Mouse (Mus musculus): ENCODE results near the gene Zfp444.
A peak's percentile ranks its signal among the peaks of the same experiment; 100 is the strongest.

The Zfp444 gene

DNA sequence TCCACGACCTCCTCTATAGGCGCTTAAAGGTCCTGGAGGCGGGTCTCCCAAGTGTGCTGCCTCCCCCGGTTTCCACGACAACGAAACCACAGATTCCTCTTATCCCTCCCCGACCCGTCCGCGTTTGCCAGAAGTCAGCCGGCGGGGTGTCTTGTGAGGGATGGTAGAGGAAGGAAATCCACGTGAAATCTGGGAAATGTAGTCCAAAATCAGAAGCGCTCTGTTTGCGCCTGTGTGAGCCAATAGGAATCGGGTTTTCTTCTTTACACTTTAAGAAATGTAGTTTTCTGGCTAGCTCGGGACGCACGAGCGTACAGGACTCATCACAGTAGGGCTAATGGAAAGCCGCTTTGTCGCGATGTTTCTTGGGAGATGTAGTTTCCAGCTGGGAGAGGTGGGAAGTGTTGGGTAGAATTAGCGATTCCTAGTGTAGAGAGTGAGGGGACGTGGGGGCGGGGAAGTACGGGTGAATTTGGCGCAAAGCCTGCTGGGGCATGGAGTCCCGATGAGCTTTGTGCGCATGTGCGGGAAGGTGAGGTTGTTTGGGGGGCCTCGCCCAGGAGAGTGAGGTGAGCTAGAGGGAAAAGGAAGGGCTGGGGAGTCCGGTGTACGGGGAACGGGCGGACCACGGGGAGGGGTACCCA lies at the start of gene Zfp444:
TSS of gene Zfp444 (plus strand) at position 221 of the 644 bp plus-strand sequence.
- peak; percentile 98 for DNase-seq (ENCODE audit: low spot score)

GRCm38 (mm10) chr7:6126690-6127448 lies 45.2 kb upstream of the Zfp444 start:
- DNase-seq (ENCODE audit: low spot score): peak; percentile 82

GRCm38 (mm10) chr7:6130346-6130745 lies 41.7 kb upstream of the Zfp444 start:
- DNase-seq (ENCODE audit: low spot score): no peak

DNA sequence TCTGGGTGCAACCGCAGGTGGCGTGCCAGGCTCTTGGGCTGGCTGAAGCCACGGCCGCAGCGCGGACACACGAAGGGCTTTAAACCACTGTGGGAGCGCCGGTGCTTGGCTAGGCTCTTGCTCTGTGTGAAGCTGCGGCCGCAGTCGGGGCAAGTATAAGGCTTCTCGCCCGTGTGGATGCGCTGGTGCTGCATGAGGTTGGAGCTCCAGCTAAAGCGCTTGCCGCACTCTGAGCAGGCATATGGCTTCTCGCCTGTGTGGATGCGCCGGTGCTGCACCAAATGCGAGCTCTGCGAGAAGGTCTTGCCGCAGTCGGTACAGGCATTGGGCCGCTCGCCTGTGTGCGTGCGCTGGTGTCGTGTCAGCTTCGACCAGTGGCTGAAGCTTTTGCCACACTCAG lies 39.4 kb upstream of the Zfp444 start:
- no peak for DNase-seq (ENCODE audit: low spot score)

DNA sequence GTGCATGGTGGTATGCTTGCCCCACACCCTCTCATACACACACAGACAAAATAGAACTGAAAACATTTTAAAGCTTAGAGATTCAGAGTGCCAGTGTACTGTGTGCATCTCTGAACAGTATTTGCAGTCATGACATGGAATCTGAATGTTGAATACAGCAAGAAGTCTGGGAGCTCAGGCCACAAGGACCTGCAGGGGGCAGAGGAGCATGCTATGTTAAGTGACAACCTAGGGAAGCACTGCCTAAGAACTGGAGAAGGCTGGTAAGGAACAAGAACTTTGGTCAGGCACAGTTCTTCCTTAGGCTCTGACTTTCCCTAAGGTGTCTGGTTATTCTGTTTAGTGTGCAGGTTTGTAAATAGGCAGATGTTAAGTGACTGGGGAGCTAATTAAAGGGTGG lies 35.5 kb upstream of the Zfp444 start:
- no peak for DNase-seq (ENCODE audit: low spot score)

- DNase-seq (ENCODE audit: low spot score): no peak
These were observed 32.7 kb upstream of the Zfp444 start for GRCm38 (mm10) chr7:6139295-6139694.

- no peak for DNase-seq (ENCODE audit: low spot score)
These were observed 28.0 kb upstream of the Zfp444 start for GRCm38 (mm10) chr7:6143991-6144531.

- peak; percentile 64 for DNase-seq (ENCODE audit: low spot score)
These were observed 26.4 kb upstream of the Zfp444 start for GRCm38 (mm10) chr7:6145423-6146188.

DNA sequence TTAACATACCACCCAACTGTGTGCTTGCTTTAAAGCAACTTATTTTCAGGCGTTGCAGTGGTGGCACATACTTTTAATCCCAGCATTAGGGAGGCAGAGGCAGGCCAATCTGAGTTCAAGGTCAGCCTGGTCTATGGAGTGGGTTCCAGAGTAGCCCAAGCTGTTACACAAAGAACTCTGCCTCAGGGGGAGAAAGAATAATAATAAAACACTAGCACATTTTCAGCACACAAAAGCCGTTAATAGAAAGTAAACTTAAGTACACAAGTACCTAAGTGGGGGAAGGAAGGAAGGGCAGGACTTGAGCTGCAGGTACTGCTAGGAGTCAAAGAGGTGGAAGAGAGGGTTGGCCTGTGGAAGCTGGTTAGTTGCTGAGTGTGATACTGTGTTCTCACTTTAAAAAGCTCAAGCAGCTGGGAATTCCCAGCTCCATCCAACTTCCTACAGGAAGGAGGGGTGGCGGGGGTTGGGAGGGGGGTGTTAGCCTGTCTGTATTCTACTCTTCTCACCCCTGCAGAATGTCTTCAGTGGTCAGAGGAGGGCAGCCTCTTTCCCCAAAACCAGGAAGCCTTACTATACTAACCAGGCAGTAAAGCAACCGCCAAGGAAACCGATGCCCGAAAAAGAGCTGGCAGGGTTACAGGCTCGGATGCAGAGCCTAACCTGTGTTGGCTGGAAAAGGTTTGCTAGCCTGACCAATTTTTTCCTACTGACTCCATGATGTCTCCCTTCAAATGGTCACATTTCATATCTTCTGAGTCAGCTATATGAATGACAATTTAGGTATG lies 25.6 kb upstream of the Zfp444 start:
- DNase-seq (ENCODE audit: low spot score): no peak

- no peak for DNase-seq (ENCODE audit: low spot score)
These were observed 25.1 kb upstream of the Zfp444 start for GRCm38 (mm10) chr7:6146982-6147325.

GRCm38 (mm10) chr7:6147688-6148087 lies 24.3 kb upstream of the Zfp444 start:
- DNase-seq (ENCODE audit: low spot score): no peak

DNA sequence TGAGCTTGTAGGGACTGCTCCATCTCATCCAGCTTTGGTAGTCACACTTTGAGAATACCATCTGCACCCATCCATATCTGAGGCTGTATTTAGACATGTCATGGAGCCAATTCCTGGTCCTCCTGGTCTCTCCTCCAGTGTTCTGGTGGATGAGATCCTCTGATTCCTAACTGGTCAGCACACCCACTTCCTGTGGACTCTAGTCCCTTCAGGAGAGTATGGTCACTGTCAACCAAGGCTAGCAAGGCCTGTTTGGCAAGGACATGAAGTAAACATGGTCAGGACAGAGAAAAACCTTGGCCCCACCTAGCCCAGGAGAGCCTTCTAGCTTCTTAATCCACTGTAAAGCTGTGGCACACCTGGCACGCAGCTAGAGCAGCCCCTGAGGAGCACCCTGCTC lies 20.8 kb upstream of the Zfp444 start:
- DNase-seq (ENCODE audit: low spot score): no peak

- DNase-seq (ENCODE audit: low spot score): no peak
These were observed 20.0 kb upstream of the Zfp444 start for GRCm38 (mm10) chr7:6152036-6152435.

DNA sequence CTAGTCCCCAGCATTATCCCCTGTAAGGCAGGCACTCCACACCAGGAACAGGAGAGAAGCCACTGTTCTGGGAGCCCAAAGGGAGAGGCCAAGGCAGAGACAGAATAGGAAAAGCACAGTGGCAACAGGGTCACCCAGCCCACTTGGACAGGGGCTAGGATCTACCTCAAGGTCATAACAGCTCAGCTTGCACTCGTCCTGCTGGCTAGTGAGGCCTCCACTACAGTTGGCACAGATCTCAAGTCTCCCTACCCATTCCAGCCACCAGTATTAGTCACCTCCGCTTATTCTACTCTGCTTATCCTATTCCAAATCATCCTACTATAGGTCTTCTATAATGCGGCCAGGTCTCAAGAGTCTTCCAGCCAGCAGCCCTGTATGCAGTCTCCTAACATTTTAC lies 18.9 kb upstream of the Zfp444 start:
- DNase-seq (ENCODE audit: low spot score): no peak

DNA sequence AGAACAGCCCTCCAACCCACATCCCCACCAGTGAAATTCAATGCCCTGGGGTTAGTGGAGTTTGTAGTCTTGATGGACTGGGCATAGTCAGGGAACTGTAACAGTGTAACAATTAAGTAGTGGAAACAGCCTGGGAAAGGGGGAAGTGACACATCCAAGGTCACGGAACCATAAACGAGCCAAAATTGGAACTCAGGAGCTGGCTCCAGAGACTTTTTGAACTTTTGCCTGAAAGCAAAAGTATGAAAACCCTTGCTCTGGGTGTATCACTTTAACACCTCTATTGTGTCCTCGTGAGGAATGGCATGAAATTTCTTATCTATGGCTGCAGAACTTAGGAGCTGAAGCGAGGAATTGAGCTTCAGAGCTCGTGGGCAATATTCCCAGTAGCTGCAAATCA lies 17.9 kb upstream of the Zfp444 start:
- DNase-seq (ENCODE audit: low spot score): no peak

DNA sequence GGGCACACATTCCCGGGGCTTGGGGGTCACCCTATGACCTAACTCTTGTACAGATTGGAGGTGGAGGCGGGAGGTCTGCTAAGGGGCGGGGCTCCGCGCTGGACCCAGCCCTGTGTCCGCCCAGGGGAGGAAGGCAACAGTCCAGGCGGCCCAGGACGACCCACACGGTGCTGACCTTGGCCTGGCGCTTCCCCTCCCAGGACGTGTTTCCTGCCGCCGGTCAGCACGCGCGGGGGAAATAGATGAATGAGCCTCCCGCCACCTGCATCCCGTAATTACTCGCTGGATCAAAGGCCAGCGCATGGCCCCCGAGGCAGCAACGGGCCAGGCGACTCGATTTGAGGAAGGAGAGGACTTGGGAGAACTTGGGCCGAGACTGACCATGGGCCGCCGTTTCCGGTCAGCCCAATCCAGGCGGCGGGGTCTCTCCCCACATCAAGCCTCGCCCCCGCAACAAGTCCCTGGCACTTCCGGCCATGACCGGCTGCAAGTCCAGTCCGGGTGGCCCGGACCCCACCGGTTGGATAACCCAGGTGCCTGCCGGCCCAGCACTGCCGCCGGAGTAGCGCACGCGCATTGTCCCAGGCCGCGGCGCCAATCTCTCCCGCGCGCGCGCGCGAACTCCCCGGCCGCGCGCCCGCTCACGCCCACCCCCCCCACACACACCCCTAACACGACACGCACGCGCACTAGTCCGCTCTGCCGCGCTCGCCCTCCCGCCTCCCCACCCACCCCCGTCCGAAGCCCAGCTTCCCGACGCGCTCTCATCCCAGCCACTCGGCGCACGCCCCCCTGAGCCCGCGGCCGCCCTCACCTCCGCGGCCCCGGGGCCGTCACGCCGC lies 16.8 kb upstream of the Zfp444 start:
- peak; percentile 76 for DNase-seq (ENCODE audit: low spot score)

GRCm38 (mm10) chr7:6155901-6156411 lies 16.1 kb upstream of the Zfp444 start, which contains the start of gene Zfp787:
Zfp787 (minus strand) TSS chr7:6155997.
- DNase-seq (ENCODE audit: low spot score): peak; percentile 95

DNA sequence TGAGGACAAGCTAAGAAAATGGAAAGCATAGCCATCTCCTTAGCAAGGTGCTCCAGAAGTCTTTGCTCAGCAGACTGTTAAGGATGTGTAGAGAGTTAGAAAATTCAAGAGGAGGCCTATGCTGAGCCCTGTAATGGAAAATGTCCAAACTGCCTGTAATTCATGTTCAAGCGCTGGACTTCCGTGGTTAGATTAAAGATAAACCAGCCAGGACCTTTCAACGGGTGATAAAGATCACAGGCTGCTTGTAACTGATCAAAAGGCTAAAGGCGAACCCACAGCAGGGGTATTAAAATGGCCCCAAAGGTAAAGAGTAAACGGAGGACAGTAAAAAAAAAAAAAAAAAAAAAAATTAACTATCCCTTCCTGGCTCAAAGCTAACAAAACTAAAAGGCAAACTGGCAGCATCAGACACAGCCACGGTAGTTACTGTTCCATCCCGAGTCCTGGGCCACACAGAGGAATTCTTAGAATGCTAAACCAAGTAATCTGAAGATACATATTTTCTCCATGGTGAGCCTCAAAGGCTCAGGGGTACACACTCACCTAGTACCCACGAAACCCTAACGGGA lies 15.0 kb upstream of the Zfp444 start:
- DNase-seq (ENCODE audit: low spot score): no peak

DNA sequence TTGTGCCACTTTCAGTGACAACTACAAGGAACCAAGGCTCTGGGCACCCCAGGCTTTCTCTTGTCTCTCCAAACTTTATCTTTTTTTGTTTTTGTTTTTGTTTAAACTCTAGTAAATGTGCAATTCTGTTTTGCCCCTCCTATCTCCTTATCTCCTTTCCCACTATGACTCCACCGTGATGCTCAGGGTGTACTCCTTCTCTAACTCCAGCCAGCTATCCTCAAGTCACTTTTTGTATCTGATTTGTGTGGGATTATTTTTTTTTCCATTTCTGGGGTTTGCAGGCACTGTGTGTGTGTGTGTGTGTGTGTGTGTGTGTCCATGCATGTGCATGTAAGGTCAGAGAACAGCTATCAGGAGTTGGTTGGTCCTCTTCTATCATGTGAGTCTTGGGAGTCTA lies 14.5 kb upstream of the Zfp444 start:
- DNase-seq (ENCODE audit: low spot score): no peak

- no peak for DNase-seq (ENCODE audit: low spot score)
These were observed 12.4 kb upstream of the Zfp444 start for GRCm38 (mm10) chr7:6159604-6160003.

Data from MN1 (cell line).